Mouse (Mus musculus): ENCODE measurements around the gene Rad50.

The Rad50 gene

DNA sequence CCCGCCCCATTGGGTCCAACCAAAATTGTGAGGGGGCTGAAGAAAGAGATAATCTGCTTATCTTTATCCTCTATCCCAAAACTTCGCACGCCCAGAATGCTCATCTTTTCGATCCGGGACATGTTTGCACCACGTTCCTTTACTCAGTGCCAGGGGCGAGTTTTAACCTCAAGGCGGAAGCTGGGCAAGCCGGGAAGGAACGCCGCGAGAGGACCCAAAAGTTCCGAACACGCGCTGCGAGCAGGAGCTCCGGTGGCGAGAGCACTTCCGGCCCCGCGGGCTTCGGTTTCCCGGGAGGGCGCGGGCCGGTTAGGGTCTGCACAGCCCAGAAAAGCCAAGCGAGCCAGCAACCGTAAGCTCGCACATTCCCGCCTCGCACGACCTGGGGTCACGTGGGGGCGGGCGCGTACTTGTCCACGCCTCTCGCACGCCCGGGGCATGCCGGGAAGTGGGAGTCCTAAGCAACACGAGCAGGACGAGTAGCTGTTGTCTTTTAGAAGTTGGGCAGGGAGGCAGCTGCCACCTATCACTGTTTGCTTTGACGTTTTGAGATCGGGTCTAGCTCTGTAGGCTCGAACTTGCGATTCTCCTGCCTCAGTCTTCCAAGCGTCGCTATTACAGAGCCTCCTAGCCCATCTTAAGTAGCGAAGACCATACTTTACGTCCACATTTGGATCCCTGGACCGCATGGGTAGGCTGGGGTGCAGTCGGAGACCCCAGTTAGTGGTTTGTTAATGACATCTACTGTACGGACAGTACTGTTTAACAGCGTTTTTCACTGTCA lies at the start of gene Rad50:
Rad50 (minus strand) TSS at position 386 of the 784 bp plus-strand sequence.
- peak; percentile 69 for DNase-seq (ENCODE audit: low read depth, low spot score)

DNA sequence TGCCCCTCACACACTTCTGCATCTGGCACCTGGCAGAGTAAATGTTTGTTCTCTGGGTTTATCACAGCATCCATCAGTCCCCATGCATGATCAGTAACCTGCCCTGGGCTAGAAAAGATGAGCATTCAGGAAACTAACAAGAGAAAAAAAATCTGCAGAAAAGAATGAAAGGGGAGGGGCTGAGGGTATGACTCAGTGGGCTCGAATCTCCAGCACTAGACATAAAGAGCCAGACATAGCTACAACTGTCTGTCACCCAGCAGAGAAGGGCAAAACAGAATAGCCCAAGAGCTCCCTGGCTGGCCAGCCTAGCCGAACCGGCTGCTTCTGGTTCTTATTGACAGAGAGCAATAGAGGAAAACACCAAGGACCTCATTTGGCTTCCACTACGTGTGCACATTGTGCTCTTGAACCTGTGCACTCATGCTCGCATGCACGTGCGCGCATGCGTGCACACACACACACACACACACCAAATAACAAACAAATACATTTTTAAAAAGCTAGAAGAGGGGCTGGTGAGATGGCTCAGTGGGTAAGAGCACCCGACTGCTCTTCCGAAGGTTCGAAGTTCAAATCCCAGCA lies 48.0 kb upstream of the Rad50 start:
- no peak for DNase-seq (ENCODE audit: low read depth, low spot score)

DNA sequence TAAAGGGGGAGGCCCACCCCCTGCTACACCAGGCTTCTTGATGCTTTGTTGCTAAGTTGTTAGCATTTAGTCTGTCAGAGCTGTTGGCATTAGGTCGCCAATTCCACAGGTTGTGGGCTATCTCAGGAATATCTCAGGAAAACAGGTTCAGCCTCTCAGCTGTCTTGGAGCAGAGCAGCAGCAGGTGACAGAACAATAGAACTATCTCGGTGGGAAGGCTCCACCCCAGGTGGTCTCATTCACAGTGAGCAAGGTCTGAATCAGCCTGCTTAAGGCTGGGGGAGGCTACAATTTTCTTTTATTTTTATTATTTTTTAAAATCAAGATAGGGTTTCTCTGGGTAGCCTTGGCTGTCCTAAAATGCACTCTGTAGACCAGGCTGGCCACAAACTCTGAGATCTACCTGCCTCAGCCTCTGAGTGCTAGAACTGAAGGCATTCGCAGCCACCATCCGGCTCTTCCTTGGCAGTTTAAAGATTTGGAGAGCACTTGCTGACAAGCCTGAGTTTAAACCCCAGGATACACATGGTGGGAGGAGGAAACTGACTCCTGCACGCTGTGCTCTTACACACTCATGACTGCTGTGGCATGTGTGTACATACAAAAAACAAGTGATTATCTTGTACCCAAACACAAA lies 42.7 kb upstream of the Rad50 start:
- DNase-seq (ENCODE audit: low read depth, low spot score) = no peak

DNA sequence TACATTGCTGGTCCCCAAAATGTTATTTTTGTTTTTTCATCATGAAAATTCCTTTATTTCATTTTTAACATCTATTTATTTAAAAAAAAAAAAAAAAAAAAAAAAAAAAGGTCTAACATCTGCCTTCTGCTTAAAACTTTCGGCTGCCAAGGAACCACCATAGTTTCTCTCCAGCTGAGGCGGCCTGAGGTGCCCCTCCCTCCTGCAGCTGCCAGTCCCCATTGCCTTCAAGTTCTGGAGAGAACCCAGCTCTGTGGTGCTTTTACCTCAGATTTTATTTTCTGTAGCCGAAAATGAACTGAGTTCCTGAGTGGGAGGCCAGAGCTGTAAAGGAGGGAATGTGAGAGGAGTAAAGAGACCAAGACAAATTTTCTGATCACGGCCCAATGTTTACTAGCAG lies 42.2 kb upstream of the Rad50 start:
- DNase-seq (ENCODE audit: low read depth, low spot score) = no peak

DNA sequence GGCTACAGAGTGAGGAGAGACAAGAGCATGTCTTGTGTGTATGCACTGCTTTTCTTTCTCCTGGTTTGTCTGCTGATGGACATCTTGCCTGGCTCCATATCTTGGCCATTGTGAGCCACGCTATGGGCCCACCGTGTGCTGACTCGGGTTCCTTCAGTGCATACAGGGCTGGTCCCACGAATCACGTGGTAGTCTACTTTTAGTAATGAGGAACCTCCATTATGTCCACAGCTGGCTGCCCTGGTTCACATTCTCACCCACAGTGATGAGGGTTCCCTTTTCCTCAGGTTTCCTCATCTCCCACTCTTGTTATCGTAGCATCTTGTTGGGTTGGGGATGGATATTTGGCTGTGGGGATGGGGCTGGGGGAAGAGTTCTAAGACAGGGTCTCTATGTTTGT lies 41.5 kb upstream of the Rad50 start:
- DNase-seq (ENCODE audit: low read depth, low spot score) = no peak

DNA sequence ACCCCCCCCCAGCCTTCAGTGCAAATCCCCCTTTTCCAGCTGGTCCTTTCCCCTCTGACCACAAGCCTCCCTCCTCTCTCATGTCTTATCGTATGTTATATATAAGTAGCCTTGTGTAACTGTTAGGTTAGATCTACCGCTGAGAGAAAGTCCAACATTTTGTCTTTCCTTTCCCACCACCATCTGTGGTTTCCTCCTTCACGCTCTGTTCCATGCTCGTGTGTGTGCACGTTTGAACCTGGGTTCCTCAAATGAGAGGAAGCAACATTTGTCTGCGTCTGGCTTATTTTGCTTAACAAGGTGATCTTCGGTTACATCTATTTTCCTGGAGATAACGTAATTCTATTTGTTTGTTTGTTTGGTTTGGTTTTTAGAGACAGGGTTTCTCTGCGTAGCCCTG lies 40.9 kb upstream of the Rad50 start:
- DNase-seq (ENCODE audit: low read depth, low spot score) = no peak

DNA sequence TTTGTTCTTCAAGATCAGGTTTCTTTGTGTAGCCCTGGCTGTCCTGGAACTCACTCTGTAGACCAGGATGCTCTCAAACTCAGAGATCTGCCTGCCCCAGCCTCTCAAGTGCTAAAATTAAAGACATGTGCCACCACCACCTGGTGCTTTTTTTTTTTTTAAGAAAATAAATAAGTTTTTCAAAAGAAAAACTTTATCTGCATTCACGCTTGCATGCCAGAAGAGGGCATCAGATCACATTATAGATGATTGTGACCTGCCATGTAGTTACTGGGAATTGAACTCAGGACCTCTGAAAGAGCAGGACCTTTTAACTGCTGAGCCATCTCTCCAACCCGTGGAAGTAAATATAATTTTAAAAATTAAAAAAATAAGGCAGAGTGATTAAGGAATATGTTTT lies 38.1 kb upstream of the Rad50 start:
- no peak for DNase-seq (ENCODE audit: low read depth, low spot score)

DNA sequence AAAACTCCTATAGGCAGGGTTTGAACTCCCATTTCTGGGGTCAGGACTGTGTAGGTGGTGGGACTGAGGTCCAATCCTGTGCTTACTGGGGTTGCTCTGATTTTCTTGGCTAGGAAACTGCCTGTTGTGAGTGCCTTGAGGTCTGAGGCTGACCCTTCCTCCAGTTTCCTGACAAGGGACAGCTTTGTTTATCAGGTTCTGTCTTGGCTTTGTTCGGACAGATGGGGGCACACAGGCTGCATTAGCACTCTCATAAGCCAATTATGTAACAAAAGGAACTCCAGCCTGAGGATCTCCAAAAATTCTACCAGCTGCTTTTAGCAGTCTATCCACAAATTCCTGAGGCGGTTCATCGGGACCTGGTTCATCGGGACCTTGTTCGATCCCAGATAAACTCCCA lies 35.2 kb upstream of the Rad50 start:
- DNase-seq (ENCODE audit: low read depth, low spot score) = no peak

DNA sequence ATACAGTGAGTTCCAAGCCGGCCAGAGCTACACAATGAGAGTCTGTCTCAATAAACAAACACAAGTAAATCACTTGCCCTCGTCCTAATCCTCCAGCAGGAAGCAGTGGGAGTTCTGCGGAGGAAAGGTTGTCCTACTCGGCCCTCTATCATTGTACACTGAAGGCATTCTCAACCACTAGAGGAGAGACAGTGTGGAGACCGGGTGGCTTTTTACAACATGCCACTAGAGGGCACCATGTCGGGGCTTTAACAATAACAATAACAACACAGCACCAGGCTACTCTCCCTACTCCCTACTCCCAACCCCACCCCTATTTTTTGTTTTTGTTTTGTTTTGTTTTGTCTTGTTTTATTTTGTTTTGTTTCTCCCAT lies 30.4 kb upstream of the Rad50 start:
- DNase-seq (ENCODE audit: low read depth, low spot score) = no peak

DNA sequence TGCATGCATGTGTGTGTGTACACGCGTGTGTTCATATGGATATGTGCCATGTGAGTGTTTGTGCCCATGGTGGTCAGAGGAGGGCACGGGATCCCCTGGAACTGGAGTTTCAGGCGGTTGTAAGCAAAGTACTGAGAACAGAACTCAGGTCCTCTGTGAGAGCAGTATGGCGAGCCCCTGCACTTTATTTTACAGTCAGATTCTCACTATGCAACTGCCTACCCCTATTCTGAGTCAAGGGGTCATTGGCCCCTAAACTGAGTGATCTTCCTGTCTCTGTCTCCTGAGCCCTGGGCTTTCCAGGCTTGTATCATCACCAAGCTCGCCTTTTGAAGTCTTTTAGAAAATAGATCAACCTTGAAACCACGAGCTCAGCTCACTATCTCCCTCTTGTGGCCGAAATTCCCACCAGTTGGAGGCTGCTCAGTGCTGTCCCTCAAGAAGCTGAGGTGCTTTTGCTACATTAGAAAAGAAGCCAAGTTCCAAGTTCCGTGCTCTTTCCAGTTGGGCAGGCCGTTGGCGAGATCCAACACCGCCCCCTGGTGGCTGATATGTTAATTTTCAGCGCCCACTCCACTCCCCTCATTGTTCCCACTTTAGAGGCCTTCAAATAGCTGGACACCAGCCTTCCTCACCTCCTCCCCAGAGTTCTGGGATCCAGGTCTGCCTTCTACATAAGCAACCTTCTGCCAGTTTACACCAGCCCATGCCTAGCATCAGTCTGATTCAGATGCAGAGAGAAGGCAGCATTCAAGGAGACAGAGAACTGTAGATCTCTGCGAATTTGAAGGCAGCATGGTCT lies 29.9 kb upstream of the Rad50 start:
- peak; percentile 38 for DNase-seq (ENCODE audit: low read depth, low spot score)

DNA sequence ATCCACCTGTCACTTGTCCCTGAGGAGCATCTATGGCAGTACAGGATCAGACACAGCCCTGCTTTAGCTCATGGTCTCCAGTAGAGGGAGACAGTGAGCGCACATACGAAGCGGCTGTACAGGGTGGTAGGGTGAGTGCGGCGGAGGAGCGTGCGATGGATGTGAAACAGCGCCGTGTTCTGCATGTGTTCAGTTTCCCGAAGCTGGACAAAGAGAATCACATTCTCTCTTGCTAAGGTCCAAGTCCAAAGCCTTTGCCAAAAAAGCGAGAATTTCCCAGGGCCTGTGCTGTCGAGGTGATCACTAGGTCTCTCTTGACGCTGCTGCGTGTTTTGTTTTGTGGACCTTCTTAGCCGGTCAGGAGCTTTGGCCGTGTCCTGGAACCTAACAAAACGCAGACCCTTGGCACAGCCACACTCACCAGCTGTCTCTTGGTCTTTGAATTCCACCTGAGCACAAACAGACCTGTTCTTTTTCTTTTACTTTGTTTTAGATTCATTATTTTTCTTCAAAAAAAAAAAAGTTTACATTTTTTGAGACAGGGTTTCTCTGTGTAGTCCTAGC lies 28.6 kb upstream of the Rad50 start:
- DNase-seq (ENCODE audit: low read depth, low spot score) = peak; percentile 57

DNA sequence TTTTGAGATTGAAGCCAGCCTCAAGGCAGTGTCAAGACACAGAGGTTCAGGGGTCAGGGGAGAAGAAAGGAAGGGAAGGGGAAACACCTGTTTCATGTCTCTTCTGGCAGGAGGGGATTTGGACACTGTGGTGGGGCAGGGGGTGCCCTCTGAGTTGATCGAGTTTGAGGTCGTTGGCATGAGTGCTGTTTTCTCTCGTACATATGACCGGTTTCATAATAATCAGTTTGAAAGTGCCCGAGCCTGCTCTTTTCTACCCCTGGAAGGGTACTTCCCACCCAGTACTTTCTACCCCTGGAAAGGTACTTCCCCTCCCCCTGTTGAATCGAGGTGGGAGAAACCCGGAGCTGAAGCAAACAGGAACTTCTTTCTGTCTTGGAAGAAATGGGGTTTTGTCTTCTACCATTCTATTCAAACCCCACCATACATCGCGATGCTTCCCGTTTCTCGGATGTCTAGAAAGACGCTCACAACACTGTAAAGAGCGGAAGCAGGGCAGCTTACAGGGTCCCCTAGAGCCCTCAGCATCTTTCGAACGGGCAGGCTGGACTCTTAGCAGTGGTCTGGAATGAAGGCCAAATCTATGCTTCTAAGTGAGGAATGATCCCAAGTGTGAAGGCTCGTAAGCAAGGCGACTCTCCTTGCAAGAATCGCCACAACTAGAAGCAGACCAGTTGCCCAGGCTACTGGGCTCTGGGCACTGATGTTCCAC lies 28.0 kb upstream of the Rad50 start:
- no peak for DNase-seq (ENCODE audit: low read depth, low spot score)

DNA sequence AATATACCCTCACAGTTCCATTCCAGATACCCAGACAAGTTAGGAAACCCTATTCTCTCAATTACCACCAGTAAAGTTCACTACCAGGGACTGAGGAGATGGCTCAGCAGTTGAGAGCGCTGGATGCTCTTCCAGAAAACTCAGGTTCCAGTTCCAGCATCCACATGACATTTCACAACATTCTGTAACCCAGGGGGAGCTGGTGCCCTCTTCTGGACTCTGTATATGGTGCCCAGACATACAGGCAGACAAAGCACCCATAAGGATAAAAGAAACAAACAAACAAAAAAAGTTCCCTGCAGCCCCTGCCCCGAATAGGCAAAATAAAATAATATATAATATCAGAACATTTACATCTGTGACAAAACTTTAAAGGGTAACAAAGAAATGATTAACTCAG lies 27.3 kb upstream of the Rad50 start:
- no peak for DNase-seq (ENCODE audit: low read depth, low spot score)

DNA sequence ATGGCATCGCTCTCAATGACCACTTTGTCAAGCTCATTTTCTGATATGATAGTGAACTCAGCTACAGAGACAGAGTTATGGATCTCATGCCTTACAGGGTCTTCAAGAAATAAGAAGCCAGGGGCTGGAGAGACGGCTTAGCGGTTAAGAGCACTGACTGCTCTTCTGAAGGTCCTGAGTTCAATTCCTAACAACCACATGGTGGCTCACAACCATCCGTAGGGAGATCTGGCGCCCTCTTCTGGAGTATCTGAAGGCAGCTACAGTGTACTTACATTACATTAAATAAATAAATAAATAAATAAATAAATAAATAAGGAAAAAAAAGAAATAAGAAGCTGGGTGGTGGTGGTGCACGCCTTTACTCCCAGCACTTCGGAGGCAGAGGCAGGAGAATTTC lies 26.7 kb upstream of the Rad50 start:
- no peak for DNase-seq (ENCODE audit: low read depth, low spot score)

DNA sequence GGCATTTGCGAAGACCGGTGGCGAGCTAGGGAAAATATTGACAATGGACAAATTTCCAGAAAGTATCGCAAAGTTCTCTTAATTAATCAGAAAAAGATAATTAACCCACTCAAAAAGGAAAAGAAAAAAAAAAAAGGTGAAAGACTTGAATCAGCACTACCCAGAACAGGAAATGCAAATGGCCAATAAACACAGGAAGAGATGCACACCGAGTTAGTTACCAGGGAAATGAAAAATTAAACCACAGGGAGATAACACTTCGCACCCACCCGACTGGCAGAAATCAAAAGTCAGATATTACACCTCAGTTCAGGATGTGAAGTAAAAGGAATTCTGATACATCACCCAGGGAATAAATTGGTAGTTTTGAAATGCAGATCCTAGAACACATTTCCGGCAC lies 25.1 kb upstream of the Rad50 start:
- DNase-seq (ENCODE audit: low read depth, low spot score) = no peak

DNA sequence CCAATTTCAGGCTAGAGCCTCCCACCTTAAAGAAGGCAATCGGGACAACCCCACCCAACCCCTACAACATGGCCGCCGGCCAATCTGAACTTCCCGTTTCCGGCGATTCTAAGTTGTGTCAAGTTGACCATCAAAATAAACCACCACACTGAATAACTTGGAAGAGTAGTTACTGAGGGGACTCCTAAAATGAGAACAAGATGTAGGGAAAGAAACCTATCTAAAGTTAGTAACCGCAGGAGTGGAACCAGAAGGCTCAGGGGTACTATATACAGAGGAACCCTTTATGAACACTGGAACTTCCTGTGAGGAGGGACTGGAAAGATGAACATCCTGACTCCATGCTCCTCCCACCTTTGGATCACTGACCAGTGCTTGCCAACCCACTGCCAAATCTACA lies 24.3 kb upstream of the Rad50 start:
- DNase-seq (ENCODE audit: low read depth, low spot score) = no peak

DNA sequence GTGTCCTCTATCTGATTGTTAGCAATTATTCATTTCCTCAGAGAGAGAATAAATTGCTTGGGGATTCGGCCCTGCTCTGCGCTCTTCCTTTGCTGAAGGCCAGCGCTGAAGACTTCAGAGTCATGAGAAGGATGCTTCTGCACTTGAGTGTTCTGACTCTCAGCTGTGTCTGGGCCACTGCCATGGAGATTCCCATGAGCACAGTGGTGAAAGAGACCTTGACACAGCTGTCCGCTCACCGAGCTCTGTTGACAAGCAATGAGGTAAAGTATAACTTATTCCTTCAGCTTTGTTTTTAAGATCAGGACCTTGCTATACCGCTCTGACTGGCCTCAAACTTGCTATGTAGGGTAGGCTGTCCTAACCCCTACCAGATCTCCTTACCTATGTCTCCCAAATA lies 13.6 kb upstream of the Rad50 start, which contains the start of gene Il5:
Il5 (plus strand) TSS at position 80 of the 400 bp plus-strand sequence.
- no peak for DNase-seq (ENCODE audit: low read depth, low spot score)

DNA sequence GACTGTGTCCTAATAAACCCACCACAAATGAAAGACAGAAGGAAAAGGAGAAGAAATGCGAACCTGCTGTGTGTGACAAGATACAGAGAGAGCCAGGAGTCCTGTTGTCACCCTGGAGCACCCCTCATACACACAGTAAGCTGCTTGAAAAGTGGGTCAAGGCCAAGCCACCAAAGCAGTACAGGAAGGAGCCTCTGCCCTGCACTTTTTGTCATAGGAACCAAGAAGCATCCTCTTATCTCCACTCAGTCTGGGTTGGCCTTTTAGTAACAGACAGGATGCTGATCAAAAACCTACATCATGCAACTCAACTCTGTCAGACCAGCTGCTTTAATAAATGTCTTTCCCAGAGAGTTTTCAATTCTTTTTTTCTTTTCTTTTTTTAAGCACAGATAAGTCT lies 12.6 kb upstream of the Rad50 start:
- DNase-seq (ENCODE audit: low read depth, low spot score) = no peak

DNA sequence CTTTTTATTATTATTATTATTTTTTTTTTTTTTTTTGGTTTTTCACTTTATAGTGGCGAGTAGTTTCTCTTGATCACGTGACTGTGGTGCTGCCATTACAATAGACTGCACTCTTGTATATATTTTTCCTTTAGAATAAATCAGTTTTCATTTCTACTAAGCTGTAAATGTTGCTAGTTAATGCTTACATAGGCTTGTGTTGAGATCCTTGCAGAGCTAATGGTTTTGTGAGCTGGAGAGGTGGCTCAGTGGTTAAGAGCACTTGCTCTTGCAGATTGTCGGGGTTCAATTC lies 545 bp upstream of the Rad50 start:
- DNase-seq (ENCODE audit: low read depth, low spot score) = no peak

DNA sequence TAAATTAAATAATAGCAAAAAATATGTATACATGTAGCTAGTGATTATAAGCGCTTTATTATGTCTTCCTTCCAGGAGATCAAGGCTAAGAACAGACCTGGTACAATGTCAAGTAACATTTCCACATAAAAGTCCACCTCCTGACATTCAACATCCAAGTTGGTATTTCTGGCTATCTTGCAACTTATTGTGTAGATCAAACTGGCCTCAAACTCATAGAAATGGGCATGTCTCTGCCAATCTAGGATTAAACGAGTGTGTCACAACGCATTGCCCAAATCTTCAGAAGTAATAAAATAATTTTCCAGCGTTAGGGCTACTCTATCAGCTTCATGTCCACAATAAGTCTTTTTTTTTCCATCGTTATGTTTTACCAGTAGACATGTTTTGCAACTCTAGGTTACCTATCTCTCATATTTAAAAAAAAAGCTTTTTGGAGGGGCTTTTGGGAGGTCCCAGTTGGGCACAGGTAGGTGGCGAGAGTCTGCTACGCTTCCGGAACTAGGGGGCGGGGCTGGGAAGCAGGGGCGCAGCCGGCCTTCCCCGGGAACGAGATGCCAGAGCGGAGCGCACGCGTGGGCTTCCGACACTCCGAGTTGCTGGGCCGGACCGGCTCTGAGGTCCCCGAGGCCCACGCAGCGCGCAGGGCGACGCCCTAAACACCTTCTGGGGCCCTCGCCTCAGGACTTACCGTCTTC lies 734 bp downstream of the Rad50 start:
- DNase-seq (ENCODE audit: low read depth, low spot score) = no peak

DNA sequence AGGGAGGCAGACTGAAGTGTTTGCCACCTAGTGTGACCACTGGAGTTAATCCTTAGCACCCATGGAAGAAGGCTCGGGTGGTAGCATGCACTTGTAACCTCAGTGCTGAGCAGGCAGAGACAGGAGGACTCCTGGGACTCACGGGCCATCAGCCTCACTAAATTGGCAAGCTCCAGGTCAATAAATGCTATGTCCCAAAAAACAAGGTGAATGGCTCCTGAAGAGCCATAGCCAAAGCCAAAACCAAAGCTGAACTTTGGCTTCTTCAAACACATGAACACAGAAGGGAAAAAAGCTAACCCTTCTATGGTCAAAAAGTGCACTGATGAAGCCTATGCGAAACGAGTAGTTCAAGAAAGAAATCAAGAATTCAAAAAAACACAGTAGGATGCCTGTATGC lies 7.8 kb downstream of the Rad50 start:
- DNase-seq (ENCODE audit: low read depth, low spot score) = no peak
